Mouse (Mus musculus) heart, embryonic 10.5 days (tissue): ENCODE results near the gene Slc41a3. TPM values are rescaled to one million over a fixed set of nuclear protein-coding genes. Genes with fewer than 3 reads are reported as not detected.

Experiments used
- DNase-seq: peaks from one replicate; pipeline ENCODE4 v3.0.0-alpha.2; 2017; ENCODE audit warnings: low spot score
- H3K27ac ChIP-seq: fragments of 300-500 bp; sonication (generic); 2 replicates; pipeline ENCODE4 v1.5.1; 2016; ENCODE audit warnings: mild to moderate bottlenecking
- H3K27me3 ChIP-seq: fragments of 300-500 bp; sonication (generic); 2 replicates; pipeline ENCODE4 v1.6.1; 2016; ENCODE audit warnings: mild to moderate bottlenecking; ENCODE audit not compliant: poor library complexity, insufficient read depth, severe bottlenecking
- H3K36me3 ChIP-seq: fragments of 300-500 bp; sonication (generic); 2 replicates; pipeline ENCODE4 v1.6.1; 2016; ENCODE audit warnings: mild to moderate bottlenecking, moderate library complexity
- H3K4me1 ChIP-seq: fragments of 300-500 bp; sonication (generic); 2 replicates; pipeline ENCODE4 v1.6.1; 2016; ENCODE audit warnings: mild to moderate bottlenecking
- H3K4me3 ChIP-seq: fragments of 300-500 bp; sonication (generic); 2 replicates; pipeline ENCODE4 v1.5.1; 2016; ENCODE audit warnings: mild to moderate bottlenecking, moderate library complexity
- H3K9me3 ChIP-seq: fragments of 300-500 bp; sonication (generic); 2 replicates; pipeline ENCODE4 v1.6.1; 2016; ENCODE audit warnings: mild to moderate bottlenecking, moderate library complexity
- WGBS: fragments of 180-500 bp; shearing (Covaris S2); methylation state at CpG from one replicate; pipeline ENCODE4 v1.1.7; 2016; 5-methylcytosine and 5-hydroxymethylcytosine counted together
- polyA plus RNA-seq: library from polyadenylated mRNA; unstranded; fragments of >200 nt; fragmentation: Nextera tagmentation; extraction: Ambion mirVana; gene quantifications from 2 replicates; pipeline ENCODE4 v1.2.1, GENCODE M21; 2016

The Slc41a3 gene
- polyA plus RNA-seq, 1 experiment from 2014 or later = 8.2 TPM

GRCm38 (mm10) chr6:90662148-90662547 lies 57.6 kb downstream of the Slc41a3 start:
- no peak for DNase-seq
- Histone ChIP-seq H3K4me3 (no peak overlapping the region), H3K9me3 (no peaks in the 10 kb centered on the region), H3K36me3 (peaks cover 64% of the 10 kb centered on the region), H3K27ac (peak overlapping the region; percentile 33; the same call in 1 of the 2 replicates), H3K4me1 (peaks cover 42% of the 10 kb centered on the region), H3K27me3 (no peaks in the 10 kb centered on the region)
- 96% methylated on average over 5 of the region's 5 CpGs for WGBS

GRCm38 (mm10) chr6:90663736-90664135 lies 59.2 kb downstream of the Slc41a3 start:
- 81% methylated on average over 11 of the region's 11 CpGs for WGBS
- Histone ChIP-seq H3K27me3 (no peaks in the 10 kb centered on the region), H3K27ac (0 out of 2 replicates have a peak overlapping the region, but pooled peaks have one; percentile 3)

GRCm38 (mm10) chr6:90668693-90669092 lies 64.2 kb downstream of the Slc41a3 start:
- Histone ChIP-seq H3K27me3 (no peaks in the 10 kb centered on the region), H3K27ac (no peak overlapping the region), H3K36me3 (peaks cover 98% of the 10 kb centered on the region), H3K4me3 (no peak overlapping the region), H3K9me3 (no peaks in the 10 kb centered on the region), H3K4me1 (0 out of 2 replicates have a peak, but pooled peaks cover 3% of the 10 kb centered on the region)
- WGBS = 89% methylated on average over 9 of the region's 9 CpGs
- DNase-seq = no peak

More at GRCm38 (mm10) chr6:90663736-90664135, 59.2 kb downstream of the Slc41a3 start:
- H3K4me1 ChIP-seq = peaks cover 35% of the 10 kb centered on the region
- no peak for DNase-seq
- H3K9me3 ChIP-seq = no peaks in the 10 kb centered on the region
- H3K4me3 ChIP-seq = no peak overlapping the region
- H3K36me3 ChIP-seq = peaks cover 80% of the 10 kb centered on the region

- no peak for DNase-seq
- H3K4me1 ChIP-seq = peaks cover 30% of the 10 kb centered on the region
- H3K4me3 ChIP-seq = no peak overlapping the region
- WGBS = 67% methylated on average over 4 of the region's 4 CpGs
- H3K36me3 ChIP-seq = peaks cover 83% of the 10 kb centered on the region
- H3K9me3 ChIP-seq = no peaks in the 10 kb centered on the region
- H3K27ac ChIP-seq = peak overlapping the region; percentile 69
- no peaks in the 10 kb centered on the region for H3K27me3 ChIP-seq
Measured at GRCm38 (mm10) chr6:90678759-90679158, 74.2 kb downstream of the Slc41a3 start.

GRCm38 (mm10) chr6:90680401-90680800 lies 75.9 kb downstream of the Slc41a3 start:
- DNase-seq = no peak
- H3K9me3 ChIP-seq = no peaks in the 10 kb centered on the region
- peak overlapping the region; percentile 36; the same call in 1 of the 2 replicates for H3K27ac ChIP-seq
- WGBS = 81% methylated on average over 12 of the region's 12 CpGs
- H3K36me3 ChIP-seq = peaks cover 71% of the 10 kb centered on the region
- H3K4me1 ChIP-seq = peaks cover 46% of the 10 kb centered on the region
- no peaks in the 10 kb centered on the region for H3K27me3 ChIP-seq
- no peak overlapping the region for H3K4me3 ChIP-seq

- peaks cover 75% of the 10 kb centered on the region for H3K4me1 ChIP-seq
Measured at GRCm38 (mm10) chr6:90683831-90684532, 79.5 kb downstream of the Slc41a3 start.

GRCm38 (mm10) chr6:90686812-90687211 lies 82.3 kb downstream of the Slc41a3 start:
- no peak for DNase-seq
- Histone ChIP-seq H3K36me3 (peaks cover 50% of the 10 kb centered on the region), H3K4me3 (no peak overlapping the region), H3K27ac (no peak overlapping the region), H3K27me3 (no peaks in the 10 kb centered on the region), H3K9me3 (no peaks in the 10 kb centered on the region), H3K4me1 (peaks cover 80% of the 10 kb centered on the region)
- WGBS = 94% methylated on average over 1 of the region's 1 CpGs

More at GRCm38 (mm10) chr6:90683831-90684532, 79.5 kb downstream of the Slc41a3 start:
- no peak overlapping the region for H3K4me3 ChIP-seq
- H3K9me3 ChIP-seq = no peaks in the 10 kb centered on the region
- H3K36me3 ChIP-seq = peaks cover 44% of the 10 kb centered on the region
- peak overlapping the region; percentile 62 for H3K27ac ChIP-seq
- no peak for DNase-seq
- H3K27me3 ChIP-seq = no peaks in the 10 kb centered on the region
- 85% methylated on average over 3 of the region's 3 CpGs for WGBS

GRCm38 (mm10) chr6:90688003-90688402 lies 83.5 kb downstream of the Slc41a3 start:
- 94% methylated on average over 6 of the region's 6 CpGs for WGBS
- Histone ChIP-seq H3K27ac (peak overlapping the region; percentile 77), H3K9me3 (no peaks in the 10 kb centered on the region), H3K4me3 (no peak overlapping the region), H3K36me3 (peaks cover 53% of the 10 kb centered on the region), H3K27me3 (no peaks in the 10 kb centered on the region), H3K4me1 (peaks cover 76% of the 10 kb centered on the region)
- no peak for DNase-seq

- H3K36me3 ChIP-seq = peaks cover 56% of the 10 kb centered on the region
- H3K4me3 ChIP-seq = no peak overlapping the region
- H3K27me3 ChIP-seq = no peaks in the 10 kb centered on the region
- DNase-seq = no peak
- 46% methylated on average over 3 of the region's 3 CpGs for WGBS
- H3K4me1 ChIP-seq = peaks cover 69% of the 10 kb centered on the region
- H3K27ac ChIP-seq = peak overlapping the region; percentile 77
- H3K9me3 ChIP-seq = no peaks in the 10 kb centered on the region
Measured at GRCm38 (mm10) chr6:90688742-90689141, 84.2 kb downstream of the Slc41a3 start.

GRCm38 (mm10) chr6:90689500-90689899 lies 85.0 kb downstream of the Slc41a3 start:
- no peak for DNase-seq
- peaks cover 63% of the 10 kb centered on the region for H3K36me3 ChIP-seq
- H3K27ac ChIP-seq = peak overlapping the region; percentile 77
- H3K9me3 ChIP-seq = no peaks in the 10 kb centered on the region
- H3K4me3 ChIP-seq = no peak overlapping the region
- H3K4me1 ChIP-seq = peaks cover 63% of the 10 kb centered on the region
- WGBS = 59% methylated on average over 10 of the region's 10 CpGs
- no peaks in the 10 kb centered on the region for H3K27me3 ChIP-seq

- Histone ChIP-seq H3K27ac (no peak overlapping the region), H3K4me1 (peaks cover 63% of the 10 kb centered on the region), H3K27me3 (no peaks in the 10 kb centered on the region), H3K36me3 (peaks cover 57% of the 10 kb centered on the region), H3K4me3 (no peak overlapping the region), H3K9me3 (no peaks in the 10 kb centered on the region)
- no peak for DNase-seq
- whole genome bisulfite sequencing = 76% methylated on average over 2 of the region's 2 CpGs
Measured at GRCm38 (mm10) chr6:90691935-90692334, 87.4 kb downstream of the Slc41a3 start.

GRCm38 (mm10) chr6:90692404-90692803 lies 87.9 kb downstream of the Slc41a3 start:
- Histone ChIP-seq H3K36me3 (peaks cover 57% of the 10 kb centered on the region), H3K9me3 (no peaks in the 10 kb centered on the region), H3K27ac (no peak overlapping the region), H3K27me3 (no peaks in the 10 kb centered on the region), H3K4me3 (no peak overlapping the region), H3K4me1 (peaks cover 63% of the 10 kb centered on the region)
- DNase-seq = no peak
- WGBS = 77% methylated on average over 2 of the region's 2 CpGs

GRCm38 (mm10) chr6:90695754-90696153 lies 91.2 kb downstream of the Slc41a3 start:
- WGBS = 89% methylated on average over 1 of the region's 1 CpGs
- no peak for DNase-seq
- Histone ChIP-seq H3K9me3 (no peaks in the 10 kb centered on the region), H3K4me3 (no peak overlapping the region), H3K27ac (no peak overlapping the region), H3K4me1 (peaks cover 64% of the 10 kb centered on the region), H3K27me3 (no peaks in the 10 kb centered on the region), H3K36me3 (peaks cover 37% of the 10 kb centered on the region)
